Mouse (Mus musculus) forebrain, embryonic 15.5 days (tissue): Measurements from ENCODE around the gene Zfp422. TPM values are rescaled to one million over a fixed set of nuclear protein-coding genes. Genes with fewer than 3 reads are reported as not detected.

Experiments used
- ATAC-seq: fragments of 200-750 bp; cut with Nextera tagmentation; replicated peaks from 2 replicates; pipeline ENCODE4 v1.8.0; 2017; ENCODE audit warnings: mild to moderate bottlenecking, moderate TSS enrichment, moderate library complexity
- H3K27ac ChIP-seq: fragments of 300-500 bp; sonication (generic); replicated peaks from 2 replicates; pipeline ENCODE4 v1.5.1; 2015; ENCODE audit warnings: mild to moderate bottlenecking, inconsistent platforms
- H3K27me3 ChIP-seq: fragments of 300-500 bp; sonication (generic); 2 replicates; pipeline ENCODE4 v1.6.1; 2015; ENCODE audit warnings: inconsistent platforms
- H3K36me3 ChIP-seq: fragments of 300-500 bp; sonication (generic); 2 replicates; pipeline ENCODE4 v1.6.1; 2015; ENCODE audit warnings: mild to moderate bottlenecking, inconsistent platforms
- H3K4me1 ChIP-seq: fragments of 300-500 bp; sonication (generic); 2 replicates; pipeline ENCODE4 v1.6.1; 2015; ENCODE audit warnings: inconsistent platforms
- H3K4me2 ChIP-seq: fragments of 300-500 bp; sonication (generic); replicated peaks from 2 replicates; pipeline ENCODE4 v1.6.1; 2015; ENCODE audit warnings: mild to moderate bottlenecking, inconsistent platforms
- H3K4me3 ChIP-seq: fragments of 300-500 bp; sonication (generic); 2 replicates; pipeline ENCODE4 v1.5.1; 2015; ENCODE audit warnings: mild to moderate bottlenecking, inconsistent platforms
- H3K9ac ChIP-seq: fragments of 300-500 bp; sonication (generic); replicated peaks from 2 replicates; pipeline ENCODE4 v1.6.1; 2015; ENCODE audit warnings: mild to moderate bottlenecking, inconsistent platforms
- H3K9me3 ChIP-seq: fragments of 300-500 bp; sonication (generic); 2 replicates; pipeline ENCODE4 v1.6.1; 2016; ENCODE audit warnings: inconsistent platforms
- WGBS: fragments of 180-500 bp; shearing (Covaris S2); methylation state at CpG from one replicate; pipeline ENCODE4 v1.1.7; 2015; ENCODE audit warnings: mixed read lengths; 5-methylcytosine and 5-hydroxymethylcytosine counted together
- polyA plus RNA-seq: library from polyadenylated mRNA; unstranded; fragments of >200 nt; fragmentation: Nextera tagmentation; extraction: Ambion mirVana; gene quantifications from 2 replicates; pipeline ENCODE4 v1.2.1, GENCODE M21; 2015

Gene Zfp422
- polyA plus RNA-seq: 218 and 222 TPM in 2 replicates

GRCm38 (mm10) chr6:116628539-116629171 is at the start of gene Zfp422:
Gene Zfp422, minus strand, starts transcription at chr6:116628999.
- ATAC-seq: peak; percentile 98
- peak within 1 kb of the TSS; percentile 100 for H3K9ac ChIP-seq
- peak within 1 kb of the TSS; percentile 95 for H3K27ac ChIP-seq
- peaks cover 26% of the 10 kb centered on the region for H3K4me1 ChIP-seq
- H3K4me3 ChIP-seq: peak within 1 kb of the TSS; percentile 97
- H3K9me3 ChIP-seq: no peaks in the 10 kb centered on the region
- peaks cover 27% of the 10 kb centered on the region for H3K36me3 ChIP-seq
- under 1% methylated on average over 55 of the region's 56 CpGs for WGBS
- no peaks in the 10 kb centered on the region for H3K27me3 ChIP-seq
- peak within 1 kb of the TSS; percentile 65 for H3K4me2 ChIP-seq

- 79% methylated on average over 6 of the region's 6 CpGs for WGBS
Observed at GRCm38 (mm10) chr6:116677321-116677720, 48.5 kb upstream of the Zfp422 start.

DNA sequence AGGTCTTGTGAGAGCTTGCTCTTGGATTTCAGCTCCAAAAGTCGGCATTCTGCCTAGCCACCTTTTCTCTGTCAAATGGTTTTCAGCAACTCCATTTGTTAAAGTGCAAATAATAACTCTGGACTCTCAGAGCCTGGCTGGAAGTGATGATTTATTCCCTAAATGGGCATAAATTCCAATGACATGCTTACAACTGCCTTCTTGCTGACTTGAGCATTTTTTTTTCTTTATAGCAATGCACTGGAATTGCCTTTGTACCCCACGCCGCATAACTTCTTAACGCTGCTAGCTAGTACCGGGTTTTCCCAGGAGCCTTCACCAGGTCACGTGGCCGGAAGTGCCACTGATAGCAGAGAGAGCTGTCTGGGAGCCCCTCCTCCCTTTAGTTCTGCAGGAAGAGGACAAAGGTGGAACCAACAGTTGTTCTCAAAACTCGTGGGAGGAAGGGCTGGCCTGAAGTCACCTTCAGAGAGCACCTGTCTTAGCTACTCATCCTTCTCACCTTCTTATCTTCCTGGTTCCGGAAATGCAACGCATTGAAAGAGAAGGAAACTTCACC is 47.6 kb upstream of the Zfp422 start:
- Histone ChIP-seq H3K9me3 (no peaks in the 10 kb centered on the region), H3K4me1 (peaks cover 23% of the 10 kb centered on the region), H3K36me3 (no peaks in the 10 kb centered on the region), H3K4me2 (no peak overlapping the region), H3K27ac (no peak overlapping the region), H3K4me3 (no peak overlapping the region), H3K9ac (no peak overlapping the region), H3K27me3 (no peaks in the 10 kb centered on the region)
- no peak for ATAC-seq
- WGBS: 83% methylated on average over 10 of the region's 10 CpGs

More at GRCm38 (mm10) chr6:116677321-116677720, 48.5 kb upstream of the Zfp422 start:
- Histone ChIP-seq H3K27ac (no peak overlapping the region), H3K4me2 (no peak overlapping the region), H3K36me3 (no peaks in the 10 kb centered on the region), H3K4me3 (no peak overlapping the region), H3K27me3 (no peaks in the 10 kb centered on the region), H3K9ac (no peak overlapping the region), H3K4me1 (peaks cover 20% of the 10 kb centered on the region), H3K9me3 (no peaks in the 10 kb centered on the region)
- ATAC-seq: no peak

DNA sequence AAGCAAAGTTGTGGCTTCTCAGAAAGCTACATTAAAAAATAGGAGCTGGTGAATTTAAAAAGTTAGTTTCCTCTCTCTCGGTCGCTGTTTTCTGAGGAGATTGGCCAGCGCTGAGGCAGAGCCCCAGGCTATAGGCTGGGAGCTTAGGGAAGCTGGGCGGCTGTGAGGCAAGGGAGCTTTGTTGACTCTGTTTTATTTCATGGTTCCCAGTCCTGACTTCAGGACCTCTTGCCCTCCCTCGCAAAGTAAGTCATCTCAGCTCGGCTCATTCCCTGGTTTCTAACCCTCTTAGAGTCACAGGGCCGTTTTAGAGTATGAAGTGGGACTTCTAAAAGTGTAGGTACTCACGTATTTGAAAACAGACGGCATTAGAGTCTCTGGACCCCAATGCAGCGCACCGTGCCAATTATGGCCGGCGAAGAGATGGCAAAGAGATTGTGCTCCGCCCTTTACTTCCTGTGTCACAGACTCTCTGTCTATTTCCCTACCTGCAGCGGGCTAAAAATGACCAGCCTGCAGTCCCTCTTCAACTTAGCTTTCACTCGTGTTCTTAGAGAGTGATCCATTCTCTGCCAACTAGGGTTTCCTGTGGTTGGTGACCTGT is 45.6 kb upstream of the Zfp422 start:
- no peaks in the 10 kb centered on the region for H3K36me3 ChIP-seq
- H3K4me3 ChIP-seq: peak overlapping the region; percentile 56
- peak overlapping the region; percentile 64; the same call in 1 of the 2 replicates for H3K9ac ChIP-seq
- 24% methylated on average over 16 of the region's 16 CpGs for WGBS
- no peaks in the 10 kb centered on the region for H3K27me3 ChIP-seq
- peaks cover 42% of the 10 kb centered on the region for H3K4me1 ChIP-seq
- H3K9me3 ChIP-seq: no peaks in the 10 kb centered on the region
- peak overlapping the region; percentile 96 for H3K4me2 ChIP-seq
- ATAC-seq: 0 out of 2 replicates have a peak, but pooled peaks have one; percentile 15
- peak overlapping the region; percentile 71; the same call in 1 of the 2 replicates for H3K27ac ChIP-seq

DNA sequence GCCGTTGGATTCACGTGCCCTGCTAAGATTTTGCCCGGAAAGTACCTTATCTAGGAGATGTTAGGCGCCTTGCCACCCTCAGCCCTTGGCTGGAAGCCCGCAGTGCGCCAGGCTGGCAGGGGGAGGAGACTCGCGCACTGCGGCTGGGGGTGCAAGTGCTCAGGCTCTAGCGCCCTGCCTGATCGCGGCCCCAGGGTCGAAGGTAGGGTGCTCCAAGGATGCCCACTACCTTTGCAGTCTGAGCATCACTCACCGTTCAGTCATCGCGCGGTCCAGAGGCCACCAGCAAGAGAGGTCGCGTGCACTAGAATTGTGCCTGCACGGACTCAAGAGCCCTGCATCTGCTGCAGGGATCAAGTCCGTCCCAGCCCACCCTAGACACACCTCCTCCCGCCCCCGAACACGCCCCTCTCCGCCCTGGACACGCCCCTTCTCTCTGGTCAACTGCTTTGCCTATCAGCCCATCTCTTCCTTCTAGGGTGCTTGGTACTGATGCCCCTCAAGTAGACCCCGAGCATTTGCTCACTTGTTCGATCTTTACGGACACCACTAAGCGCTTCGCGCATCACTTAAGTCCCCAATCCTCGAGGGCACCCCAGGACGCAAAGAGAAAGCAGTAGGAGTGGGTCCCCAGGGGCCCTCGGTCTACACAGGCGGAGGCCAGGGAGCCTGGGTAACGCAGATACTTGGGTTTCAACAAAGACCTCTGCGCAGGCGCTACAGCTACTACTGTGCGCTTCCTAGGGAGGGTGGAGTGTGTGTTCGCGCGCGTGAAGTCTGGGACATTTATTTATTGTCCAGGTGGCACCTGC is 44.9 kb upstream of the Zfp422 start, which contains the start of gene Rassf4:
Gene Rassf4, minus strand, starts transcription at position 482 of the 812 bp plus-strand sequence.
- H3K4me1 ChIP-seq: peaks cover 42% of the 10 kb centered on the region
- peak; percentile 91 for ATAC-seq
- H3K9me3 ChIP-seq: no peaks in the 10 kb centered on the region
- WGBS: under 1% methylated on average over 44 of the region's 44 CpGs
- peak within 1 kb of the TSS; percentile 64 for H3K9ac ChIP-seq
- H3K27me3 ChIP-seq: no peaks in the 10 kb centered on the region
- peak within 1 kb of the TSS; percentile 56 for H3K4me3 ChIP-seq
- H3K36me3 ChIP-seq: no peaks in the 10 kb centered on the region
- H3K27ac ChIP-seq: peak within 1 kb of the TSS; percentile 71
- peak within 1 kb of the TSS; percentile 96 for H3K4me2 ChIP-seq

DNA sequence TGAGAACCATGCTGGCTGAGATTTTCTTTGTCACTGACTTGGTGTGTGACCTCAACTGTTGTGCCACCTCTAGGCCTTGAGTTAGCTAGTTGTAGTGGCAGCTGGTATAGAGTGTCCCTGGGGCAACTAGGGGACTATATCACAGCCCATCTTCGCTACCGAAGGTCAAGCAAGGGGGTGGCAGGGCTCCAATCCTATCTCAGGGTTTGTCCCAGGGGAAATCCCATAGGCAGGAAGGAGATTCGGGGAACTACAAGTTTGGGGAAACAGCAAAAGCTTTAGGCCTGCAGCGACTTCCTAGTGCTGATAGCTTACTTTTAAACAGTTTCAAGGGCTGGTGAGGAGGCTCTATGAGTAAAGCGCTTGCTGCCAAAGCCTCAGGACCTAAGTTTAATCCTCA is 43.5 kb upstream of the Zfp422 start:
- Histone ChIP-seq H3K27ac (no peak overlapping the region), H3K4me1 (peaks cover 43% of the 10 kb centered on the region)

DNA sequence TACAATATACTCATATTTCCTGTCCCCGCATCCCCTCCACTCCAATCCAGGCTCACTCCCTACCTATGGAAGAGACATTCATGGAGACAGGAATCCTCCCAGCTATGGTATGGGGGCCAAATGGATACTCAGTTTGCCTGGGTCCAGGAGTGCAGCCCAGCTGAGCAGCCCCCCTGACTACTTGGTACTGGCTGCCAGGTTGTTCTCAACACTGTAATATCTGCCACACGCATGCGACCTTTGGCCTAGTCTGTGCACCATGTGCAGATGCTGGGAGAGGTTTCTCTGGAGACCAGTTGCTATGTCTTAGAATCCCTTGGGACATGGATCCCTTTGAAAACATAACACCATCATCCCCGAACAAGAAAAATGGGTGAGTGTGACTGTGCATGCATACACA is 43.0 kb upstream of the Zfp422 start:
- H3K27ac ChIP-seq: no peak overlapping the region
- H3K4me1 ChIP-seq: peaks cover 49% of the 10 kb centered on the region
- no peaks in the 10 kb centered on the region for H3K27me3 ChIP-seq
- H3K9ac ChIP-seq: no peak overlapping the region
- H3K4me2 ChIP-seq: no peak overlapping the region
- no peak for ATAC-seq
- H3K4me3 ChIP-seq: no peak overlapping the region
- 86% methylated on average over 4 of the region's 4 CpGs for WGBS
- no peaks in the 10 kb centered on the region for H3K9me3 ChIP-seq
- H3K36me3 ChIP-seq: no peaks in the 10 kb centered on the region

More for the DNA sequence above, 43.5 kb upstream of the Zfp422 start:
- 71% methylated on average over 5 of the region's 5 CpGs for WGBS
- Histone ChIP-seq H3K4me3 (no peak overlapping the region), H3K9me3 (no peaks in the 10 kb centered on the region), H3K4me2 (no peak overlapping the region), H3K27me3 (no peaks in the 10 kb centered on the region), H3K36me3 (no peaks in the 10 kb centered on the region), H3K9ac (no peak overlapping the region)
- ATAC-seq: no peak

- H3K9me3 ChIP-seq: no peaks in the 10 kb centered on the region
- no peak overlapping the region for H3K9ac ChIP-seq
- peaks cover 55% of the 10 kb centered on the region for H3K4me1 ChIP-seq
- no peaks in the 10 kb centered on the region for H3K36me3 ChIP-seq
- H3K4me2 ChIP-seq: no peak overlapping the region
- WGBS: 13% methylated on average over 5 of the region's 5 CpGs
- no peak for ATAC-seq
- no peaks in the 10 kb centered on the region for H3K27me3 ChIP-seq
- peak overlapping the region; percentile 56 for H3K27ac ChIP-seq
- H3K4me3 ChIP-seq: no peak overlapping the region
Observed at GRCm38 (mm10) chr6:116671031-116671430, 42.2 kb upstream of the Zfp422 start.

GRCm38 (mm10) chr6:116670144-116670543 is 41.3 kb upstream of the Zfp422 start:
- Histone ChIP-seq H3K9ac (no peak overlapping the region), H3K36me3 (no peaks in the 10 kb centered on the region), H3K27ac (peak overlapping the region; percentile 56), H3K4me3 (no peak overlapping the region), H3K9me3 (no peaks in the 10 kb centered on the region), H3K4me2 (no peak overlapping the region), H3K27me3 (no peaks in the 10 kb centered on the region), H3K4me1 (peaks cover 55% of the 10 kb centered on the region)
- 0 out of 2 replicates have a peak, but pooled peaks have one; percentile 9 for ATAC-seq
- 9% methylated on average over 6 of the region's 6 CpGs for WGBS

DNA sequence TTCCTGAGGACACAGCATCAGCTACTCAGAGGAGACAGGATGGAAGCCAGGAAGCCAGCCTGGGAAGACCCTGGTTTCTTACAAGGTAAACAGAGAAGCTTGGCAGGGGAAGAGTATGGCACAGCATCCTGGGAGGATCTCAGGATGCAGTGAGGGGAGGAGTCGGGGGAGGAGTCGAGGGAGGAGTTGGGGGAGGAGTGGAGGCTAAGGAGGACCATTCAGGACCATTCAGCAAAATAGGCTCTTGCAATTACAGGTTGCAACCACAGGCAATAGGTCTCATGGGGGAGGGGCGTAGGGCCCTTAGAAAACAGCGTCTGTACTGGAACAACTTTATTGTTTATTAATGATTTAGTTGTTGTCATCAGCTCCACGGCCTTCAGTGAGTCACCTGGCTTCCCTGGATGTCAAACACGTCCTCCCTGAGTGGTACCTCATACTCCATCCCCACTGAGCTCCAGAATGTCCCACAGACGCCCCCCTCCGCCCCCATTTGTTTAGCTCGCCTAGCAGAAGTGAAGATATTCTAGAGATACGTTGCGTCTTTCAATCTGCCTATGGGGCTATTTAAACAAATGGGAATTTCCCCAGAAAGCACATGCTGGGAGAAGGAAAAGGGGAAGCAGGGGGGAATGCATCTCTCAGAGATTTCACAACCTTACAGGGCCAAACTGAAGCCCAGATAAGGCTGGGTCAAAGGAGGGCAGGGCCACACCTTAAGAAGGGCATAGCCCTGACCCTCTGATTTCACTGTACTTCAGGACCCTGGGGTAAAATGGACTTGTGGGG is 40.1 kb upstream of the Zfp422 start:
- no peak overlapping the region for H3K4me2 ChIP-seq
- no peaks in the 10 kb centered on the region for H3K9me3 ChIP-seq
- no peak overlapping the region for H3K9ac ChIP-seq
- no peaks in the 10 kb centered on the region for H3K36me3 ChIP-seq
- no peaks in the 10 kb centered on the region for H3K27me3 ChIP-seq
- no peak overlapping the region for H3K27ac ChIP-seq
- peaks cover 48% of the 10 kb centered on the region for H3K4me1 ChIP-seq
- no peak overlapping the region for H3K4me3 ChIP-seq
- 53% methylated on average over 11 of the region's 11 CpGs for WGBS
- ATAC-seq: no peak

DNA sequence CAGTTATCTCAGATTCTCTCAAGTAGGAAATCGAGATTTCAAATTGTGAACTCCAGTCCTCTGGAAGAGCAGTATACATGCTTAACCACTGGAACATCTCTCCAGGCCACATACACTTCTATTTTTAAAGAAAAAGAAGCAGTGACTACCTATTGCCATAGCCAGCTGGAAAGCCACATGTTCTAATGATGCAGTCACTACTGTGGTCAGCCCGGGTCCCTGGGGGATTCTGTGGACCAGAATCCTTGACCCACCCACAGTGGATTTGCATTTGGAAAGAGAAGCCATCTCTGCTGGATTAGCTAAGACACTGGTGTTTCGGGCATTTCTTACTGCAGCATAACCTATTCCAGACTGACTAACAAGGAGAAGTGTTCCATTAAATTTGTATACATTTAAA is 38.6 kb upstream of the Zfp422 start:
- no peak for ATAC-seq
- WGBS: 68% methylated on average over 3 of the region's 3 CpGs
- H3K4me1 ChIP-seq: peaks cover 36% of the 10 kb centered on the region

More for the DNA sequence above, 38.6 kb upstream of the Zfp422 start:
- Histone ChIP-seq H3K36me3 (no peaks in the 10 kb centered on the region), H3K27ac (0 out of 2 replicates have a peak overlapping the region, but pooled peaks have one; percentile 0), H3K27me3 (no peaks in the 10 kb centered on the region), H3K4me3 (no peak overlapping the region), H3K9ac (no peak overlapping the region), H3K4me2 (no peak overlapping the region), H3K9me3 (no peaks in the 10 kb centered on the region)
